Mouse (Mus musculus) brain, embryonic 18.5 days (tissue): ENCODE data around the gene Ppef2.

Experiments used
- DNase-seq: peaks from one replicate; pipeline ENCODE4 v3.0.0-alpha.2; 2012; ENCODE audit warnings: low read depth, low spot score

The Ppef2 gene

DNA sequence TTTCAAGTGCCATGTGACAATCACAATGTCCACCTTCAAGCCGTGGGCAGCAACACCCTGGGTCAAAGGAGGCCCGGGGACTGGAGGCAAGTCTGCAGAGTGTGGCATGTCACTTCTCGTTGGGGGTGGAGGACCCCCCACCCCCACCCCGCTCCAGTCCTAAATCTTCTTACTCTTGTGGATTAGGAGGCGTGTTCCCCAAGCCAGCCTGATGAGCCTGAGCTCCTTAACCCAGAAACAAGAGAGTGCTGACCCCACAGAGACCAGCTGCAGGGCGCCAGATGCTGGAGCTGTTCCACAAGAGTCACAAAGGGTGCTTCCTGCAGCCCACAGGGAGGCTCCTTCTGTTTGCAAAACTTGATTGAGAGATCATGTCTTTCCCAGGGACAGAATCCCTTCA lies at the start of gene Ppef2:
Gene Ppef2 (minus strand): TSS at position 61 of the 400 bp plus-strand sequence.
- no peak for DNase-seq

DNA sequence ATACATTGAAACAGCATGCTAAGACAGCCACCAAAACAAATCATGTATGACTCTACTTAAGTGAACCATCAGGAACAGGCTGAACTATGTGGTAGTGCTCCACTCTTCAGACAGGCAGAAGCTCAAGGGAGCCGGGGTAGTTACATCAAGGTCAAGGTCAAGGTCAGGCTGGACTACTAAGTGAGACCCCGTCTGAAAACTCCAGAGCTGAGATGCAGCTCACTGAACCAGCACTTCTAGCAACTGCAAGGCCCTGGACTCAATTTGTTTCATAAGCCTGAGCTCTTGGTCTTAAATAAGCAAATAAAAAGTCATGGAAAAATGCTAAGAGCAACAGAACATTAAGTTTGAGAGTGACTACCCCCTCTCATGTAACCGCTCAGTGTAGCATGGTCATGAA lies 48.2 kb upstream of the Ppef2 start:
- DNase-seq: no peak

DNA sequence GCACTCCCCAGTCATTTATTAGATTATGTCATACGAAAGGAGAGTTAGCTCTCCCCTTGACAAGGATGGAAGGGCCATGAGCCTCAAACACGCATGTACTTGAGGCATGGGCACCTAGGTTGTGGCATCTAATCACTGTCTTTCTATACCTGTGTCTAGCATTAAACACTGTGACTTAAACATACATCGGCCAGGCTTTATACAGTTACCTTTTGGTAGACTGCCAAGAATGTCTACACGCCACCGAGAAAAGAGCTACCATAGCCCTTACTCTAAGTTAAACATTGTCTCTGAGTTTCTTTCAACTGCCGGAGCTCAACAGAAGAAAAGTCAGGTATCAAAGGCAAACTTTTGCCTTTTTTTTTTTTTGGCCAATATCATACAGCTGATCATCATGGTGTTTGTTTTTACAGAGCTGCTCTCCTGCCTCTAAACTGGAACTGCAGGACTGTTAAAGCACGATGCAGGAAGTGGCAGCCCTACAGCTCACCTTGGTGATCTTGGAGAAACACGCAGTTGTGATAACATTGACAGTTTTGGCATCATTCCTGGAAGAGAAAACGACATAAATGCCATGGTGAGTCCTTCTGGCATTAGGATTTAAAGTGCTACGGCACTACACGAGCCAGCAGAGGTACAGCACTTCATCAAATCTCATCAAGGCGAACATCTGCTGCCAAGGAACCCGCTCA lies 46.2 kb upstream of the Ppef2 start:
- DNase-seq: no peak

DNA sequence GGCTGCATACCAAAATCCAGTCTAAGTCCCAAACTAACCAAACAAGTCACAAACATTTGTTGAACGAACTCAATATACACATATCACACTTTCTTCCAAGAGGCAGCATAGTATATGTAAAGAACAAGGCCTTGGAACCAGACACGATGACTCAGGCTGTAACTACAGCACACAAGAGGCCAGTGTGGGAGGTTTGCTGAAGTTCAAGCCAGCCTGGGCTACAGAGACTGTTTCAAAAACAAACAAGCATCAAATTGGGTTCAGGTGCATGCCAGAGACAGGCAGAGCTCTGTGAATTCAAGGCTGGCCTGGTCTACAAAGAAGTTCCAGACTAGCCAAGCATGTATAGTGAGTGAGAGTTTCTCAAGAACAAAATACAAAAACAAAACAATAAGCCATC lies 38.4 kb upstream of the Ppef2 start:
- no peak for DNase-seq

DNA sequence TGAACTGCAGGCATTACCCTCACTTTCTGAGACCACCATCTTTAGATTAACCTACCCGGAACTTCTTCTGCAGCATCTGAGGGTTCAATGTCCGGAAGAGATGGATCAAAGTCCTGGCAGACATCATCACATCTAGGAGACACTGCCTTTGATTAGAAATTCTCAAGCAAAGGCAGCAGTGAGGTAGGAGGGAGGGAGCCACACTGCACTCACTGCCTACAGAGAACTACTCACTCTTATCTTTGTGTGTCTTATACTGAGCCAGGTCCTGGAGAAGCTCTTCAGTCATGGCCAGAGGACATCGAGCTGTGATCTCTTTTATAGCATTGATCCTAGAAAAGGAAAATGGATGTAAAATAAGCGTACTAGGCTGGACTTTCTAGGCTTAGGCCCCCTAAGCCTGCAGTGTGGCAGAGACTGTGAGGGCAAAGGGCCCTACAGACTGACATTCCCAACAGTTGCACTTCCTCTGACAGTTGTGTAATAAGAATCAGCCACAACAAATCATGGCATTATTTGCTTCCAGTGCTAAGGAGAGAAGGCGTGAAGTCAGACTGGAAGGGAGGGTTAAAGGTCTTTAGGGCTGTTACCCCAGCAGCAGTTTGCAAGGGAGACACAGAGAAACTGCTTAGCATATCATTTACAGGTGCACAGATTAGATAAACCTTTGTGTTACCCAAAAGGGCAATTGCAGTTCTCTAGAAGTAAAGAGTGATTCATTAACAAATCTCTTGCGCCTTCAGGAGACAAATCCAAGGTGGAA lies 35.8 kb upstream of the Ppef2 start:
- no peak for DNase-seq

DNA sequence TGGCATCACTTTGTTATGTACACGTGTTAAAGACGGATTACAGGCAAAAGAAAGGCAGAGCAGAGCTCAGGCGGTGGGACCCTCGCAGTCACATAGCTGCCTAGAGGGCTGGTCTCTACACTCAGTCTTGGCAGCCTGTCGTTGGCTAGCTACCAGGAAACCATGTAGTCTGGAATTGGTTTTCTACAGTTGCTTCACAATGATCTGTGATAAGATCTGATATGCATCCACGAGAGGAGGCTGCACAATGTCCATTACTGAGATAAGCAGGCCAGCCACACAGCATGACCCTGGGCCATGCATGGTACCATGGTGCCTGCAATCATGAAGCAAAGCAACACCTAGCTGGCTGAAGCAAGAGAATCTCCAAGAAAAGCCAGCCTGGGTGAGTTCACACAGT lies 31.8 kb upstream of the Ppef2 start:
- DNase-seq: no peak

DNA sequence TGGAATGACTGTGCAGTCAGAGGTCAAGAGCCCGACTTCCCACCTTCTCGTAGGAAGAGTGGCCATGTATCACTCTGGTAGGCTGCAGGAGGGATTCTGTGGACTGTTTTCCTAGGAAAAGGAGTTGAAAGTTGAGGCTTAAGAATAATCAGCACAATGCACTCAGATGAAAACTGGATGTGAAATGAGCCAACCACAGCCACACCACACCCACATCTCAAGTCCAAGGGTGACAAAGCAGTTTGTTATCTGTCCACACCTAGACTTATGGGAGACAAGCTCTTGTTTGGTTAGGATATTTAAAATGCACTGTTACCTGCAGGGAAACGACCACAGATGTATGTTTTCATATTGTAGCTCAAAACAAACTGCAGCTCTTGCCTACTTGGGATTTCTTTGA lies 27.0 kb upstream of the Ppef2 start:
- no peak for DNase-seq

DNA sequence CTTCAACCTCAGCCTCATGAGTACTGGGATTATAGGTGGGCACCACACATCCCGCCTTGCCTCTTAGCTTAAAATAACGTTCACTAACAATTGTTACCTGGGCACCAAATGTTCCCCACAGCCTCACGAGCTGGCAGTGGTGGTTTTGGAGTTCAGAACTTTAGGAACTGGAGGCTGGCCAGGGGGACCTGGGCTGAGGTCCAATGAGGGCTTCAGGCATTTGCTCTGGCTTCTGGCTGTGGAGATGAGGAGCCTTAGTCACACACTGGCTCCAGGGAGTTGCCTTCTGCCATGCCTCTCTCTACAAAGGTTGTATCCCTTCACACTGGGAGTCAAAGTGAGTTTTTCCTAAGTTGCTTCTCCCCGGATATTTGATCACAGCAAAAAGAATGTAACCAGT lies 26.5 kb upstream of the Ppef2 start:
- DNase-seq: no peak

DNA sequence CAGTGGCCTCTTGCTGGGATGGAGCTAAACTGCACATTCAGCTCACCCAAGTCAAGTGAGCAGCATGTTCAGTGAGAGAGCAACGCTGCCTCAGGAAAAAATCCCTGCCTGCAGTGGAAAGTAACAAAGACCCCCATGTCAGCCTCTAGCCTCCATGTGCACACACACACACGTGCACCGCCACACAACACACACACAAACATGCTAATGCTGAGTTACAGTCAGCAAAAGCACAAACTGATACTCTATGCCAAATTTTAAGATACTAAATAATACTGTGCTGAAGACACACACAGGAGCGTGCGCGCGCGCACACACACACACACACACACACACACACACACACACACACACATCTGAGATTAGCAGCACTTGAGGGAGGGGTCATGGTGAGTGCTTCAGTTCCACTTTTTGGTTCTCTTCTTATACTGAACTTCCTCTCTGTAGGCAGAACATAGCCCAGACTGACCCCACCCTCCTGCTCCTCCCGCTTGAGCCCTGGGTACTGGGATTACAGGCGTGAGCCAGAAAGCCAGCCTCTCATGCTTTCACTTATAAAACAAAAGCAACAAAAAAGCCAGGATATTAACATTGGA lies 23.0 kb upstream of the Ppef2 start:
- no peak for DNase-seq

DNA sequence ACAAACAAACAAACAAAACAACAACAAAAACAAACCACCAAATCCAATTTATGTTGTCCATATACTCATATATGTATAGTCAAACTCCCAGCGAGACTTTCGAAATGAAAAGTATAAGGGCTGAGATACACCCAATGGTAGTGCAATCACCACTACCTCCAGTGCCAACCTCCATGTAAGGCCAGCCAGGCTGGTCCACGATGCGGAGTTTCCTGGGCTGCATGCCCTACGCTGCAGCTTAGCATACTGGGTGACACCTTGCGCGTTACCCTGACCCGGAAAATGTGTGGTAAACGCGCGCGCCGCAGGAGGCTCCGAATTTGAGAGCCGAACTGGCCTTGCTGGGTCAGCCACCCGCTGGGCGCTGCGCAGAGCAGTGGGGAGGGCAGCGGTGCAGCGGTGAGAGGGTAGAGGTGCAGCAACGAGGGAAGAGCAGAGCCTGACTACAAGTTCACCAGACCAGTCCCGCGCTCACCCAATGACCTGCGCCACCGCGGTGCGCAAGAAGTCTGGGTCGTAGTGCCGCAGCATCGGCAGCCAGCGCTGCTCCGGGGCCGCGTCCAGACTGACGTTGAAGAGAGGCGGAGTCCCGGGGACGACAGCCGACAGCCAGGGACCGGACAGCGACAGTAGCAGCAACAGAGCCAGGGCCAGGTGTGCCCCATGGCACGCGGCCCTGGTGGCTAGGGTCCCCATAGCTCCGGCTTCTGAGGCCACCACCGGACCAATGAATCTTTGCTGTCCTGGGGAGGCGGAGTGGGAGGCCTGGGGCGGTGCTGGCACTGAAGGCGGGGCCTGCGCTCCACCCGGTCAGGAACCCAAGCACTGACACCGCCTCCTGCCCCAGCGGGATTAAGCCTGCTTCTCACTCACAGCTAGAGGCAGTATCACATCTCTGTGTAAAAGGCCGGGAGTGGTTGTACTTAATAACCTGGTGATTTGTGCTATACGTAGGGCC lies 21.6 kb upstream of the Ppef2 start, which contains the start of gene Naaa:
Gene Naaa (minus strand): TSS at position 734 of the 958 bp plus-strand sequence.
- peak; percentile 16 for DNase-seq

DNA sequence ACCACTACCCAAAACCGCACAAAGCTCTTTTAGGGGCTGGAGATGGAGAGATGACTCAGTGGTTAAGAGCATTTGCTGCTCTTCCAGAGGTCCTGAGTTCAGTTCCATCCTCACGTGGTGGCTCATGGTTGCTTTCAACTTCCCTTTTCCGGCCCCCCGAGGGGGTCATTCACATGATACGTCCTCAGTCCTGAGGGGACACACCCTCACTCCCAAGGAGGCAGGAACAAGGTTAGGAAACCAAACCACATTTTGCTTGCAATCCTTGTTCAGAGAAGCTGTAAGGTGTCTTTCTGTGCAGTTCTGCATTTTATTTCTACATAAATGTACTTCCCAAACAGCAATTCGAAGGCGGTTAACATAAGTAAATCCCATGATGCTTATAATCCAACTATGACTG lies 14.4 kb upstream of the Ppef2 start:
- no peak for DNase-seq

DNA sequence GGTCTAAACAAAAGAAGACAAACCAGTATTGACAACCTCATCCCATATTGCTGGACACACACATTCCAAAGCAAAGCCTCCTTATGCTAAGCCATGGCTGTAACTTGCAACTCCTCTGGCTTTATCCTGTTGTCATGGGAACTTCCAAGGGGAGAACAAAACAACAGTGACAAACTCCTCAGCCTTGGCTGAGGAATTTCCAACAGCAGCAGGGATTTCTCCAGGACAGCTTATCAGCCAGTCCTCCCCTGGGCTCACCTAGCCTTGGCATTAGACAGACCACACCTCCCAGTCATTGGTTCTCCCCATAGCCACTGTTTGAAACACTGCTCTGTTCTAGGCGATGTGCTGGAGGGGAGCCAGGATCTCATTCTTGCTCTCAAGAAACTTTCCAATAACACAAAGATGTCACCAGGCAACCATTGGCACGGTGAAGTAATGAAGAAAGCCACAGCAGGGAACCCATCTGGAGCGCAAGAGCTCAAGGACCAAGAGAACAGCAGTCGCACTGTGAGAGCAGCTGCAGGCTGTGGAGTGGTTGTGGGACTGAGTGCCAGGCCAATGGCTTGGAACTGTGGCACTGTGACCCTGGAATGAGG lies 7.8 kb upstream of the Ppef2 start:
- peak; percentile 73 for DNase-seq

DNA sequence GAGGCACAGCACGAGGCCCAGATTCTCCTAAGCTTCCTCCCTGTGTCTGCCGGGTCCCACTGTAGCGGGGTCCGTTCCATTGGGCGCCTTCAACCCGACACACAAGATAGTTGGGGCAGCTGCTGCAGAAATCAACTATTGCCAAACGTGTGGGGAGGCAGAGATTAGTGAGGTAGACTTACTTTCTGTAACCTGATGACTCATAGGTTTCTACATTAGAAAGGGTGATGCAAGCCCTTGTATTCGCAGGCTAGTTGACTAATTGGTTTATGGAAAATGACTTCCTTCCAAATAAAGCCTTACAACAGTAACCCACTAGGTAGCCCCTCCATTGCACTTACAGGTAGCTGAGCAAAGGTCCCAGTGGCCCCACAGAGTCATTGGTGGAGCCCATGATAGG lies 6.6 kb upstream of the Ppef2 start:
- DNase-seq: no peak

DNA sequence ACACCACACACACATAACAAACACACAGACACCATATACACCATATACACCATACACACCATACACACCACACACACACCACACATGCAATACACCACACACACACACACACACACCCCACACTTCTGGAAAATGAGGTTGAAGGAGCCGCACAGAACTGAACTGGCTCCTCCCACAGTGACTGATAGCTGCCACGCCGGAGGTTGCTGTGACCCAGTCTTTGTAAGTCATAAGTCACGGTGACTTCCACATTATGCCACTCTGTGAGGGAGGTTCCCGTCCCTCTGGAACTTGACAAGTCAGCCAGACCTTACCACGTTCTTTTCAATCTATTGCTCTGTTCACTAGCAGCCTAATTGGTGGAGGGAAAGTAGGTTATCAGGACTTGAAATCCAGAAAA lies 1.6 kb downstream of the Ppef2 start:
- no peak for DNase-seq

DNA sequence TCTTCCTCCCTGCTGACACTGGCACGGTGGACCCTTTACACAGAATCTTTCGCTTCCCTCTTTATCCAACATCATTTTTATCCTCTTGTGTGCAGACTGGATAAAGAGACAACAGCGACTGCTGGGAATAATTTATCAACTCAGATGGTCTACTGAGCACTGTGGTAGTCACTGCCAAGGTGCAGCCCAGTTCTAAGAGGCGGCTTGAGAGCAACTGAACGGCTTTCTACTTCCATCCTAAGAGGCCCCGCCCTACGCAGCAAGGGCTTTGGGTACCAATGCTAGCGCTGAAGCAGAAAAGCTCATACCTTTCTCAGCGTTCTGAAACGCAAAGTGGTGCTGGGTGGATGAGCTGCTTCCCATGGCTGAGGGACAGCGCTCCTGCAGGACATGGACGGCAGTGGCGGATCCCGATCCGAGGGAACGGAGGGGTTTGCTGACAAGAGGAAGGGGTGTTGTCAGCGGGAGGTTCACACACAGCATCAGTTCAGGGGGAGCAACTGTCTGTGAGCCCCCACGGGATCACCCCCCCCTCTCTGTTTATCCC lies 3.2 kb downstream of the Ppef2 start:
- no peak for DNase-seq

DNA sequence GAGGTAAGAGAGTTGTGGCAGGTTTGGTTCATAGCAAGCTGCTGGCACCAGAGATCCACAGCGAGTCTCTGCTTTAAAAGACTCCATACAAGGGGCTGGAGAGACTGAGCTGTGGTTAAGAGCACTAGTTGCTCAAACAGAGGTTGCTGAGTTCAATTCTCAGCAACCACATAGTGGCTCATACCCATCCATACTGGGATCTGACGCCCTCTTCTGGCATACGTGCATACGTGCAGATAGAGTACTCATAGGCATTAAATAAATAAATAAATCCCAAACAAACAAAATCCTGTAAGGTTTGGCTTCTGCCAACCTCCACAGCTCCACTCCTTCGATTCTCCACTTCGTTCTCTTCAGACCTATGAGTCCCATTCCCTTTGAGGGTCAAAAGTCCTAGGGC lies 4.0 kb downstream of the Ppef2 start:
- DNase-seq: no peak

DNA sequence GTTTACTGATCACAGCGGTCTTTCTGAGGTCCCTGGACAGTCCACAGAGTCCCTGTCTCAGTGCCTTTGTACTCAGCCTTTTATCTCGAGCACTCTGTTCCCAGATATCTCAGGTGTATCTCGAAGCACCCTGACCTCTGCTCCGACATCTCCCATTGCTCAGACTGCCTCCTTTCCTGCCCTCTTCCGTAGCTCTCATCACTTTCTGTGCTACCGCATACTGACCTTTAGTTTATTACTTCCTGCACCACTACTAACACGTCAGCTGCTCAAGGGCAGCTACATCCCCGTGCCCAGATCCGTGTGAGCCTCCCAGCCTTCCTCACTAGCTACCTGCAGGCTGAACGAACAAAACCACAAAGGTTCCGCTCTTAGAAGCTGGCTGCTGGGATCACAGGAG lies 7.5 kb downstream of the Ppef2 start:
- DNase-seq: no peak

DNA sequence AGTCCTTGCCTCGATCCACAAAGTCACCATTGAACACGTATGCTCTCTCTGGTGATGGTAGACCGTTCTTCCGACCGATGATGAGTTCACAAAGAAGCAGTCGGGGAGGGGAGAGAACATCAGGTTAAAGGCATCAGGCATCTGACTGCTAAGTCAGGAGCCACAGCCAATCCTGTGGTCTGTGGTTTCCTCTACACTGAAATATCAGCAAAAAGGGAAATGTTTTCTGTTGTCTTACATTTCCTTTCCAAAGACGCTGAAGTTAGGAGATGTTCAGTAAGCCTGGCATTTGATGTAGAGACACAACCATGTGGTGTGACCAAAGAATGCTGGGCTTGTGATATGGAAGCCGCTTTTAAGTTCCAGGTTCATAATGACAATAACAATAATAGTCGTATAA lies 10.6 kb downstream of the Ppef2 start:
- no peak for DNase-seq

DNA sequence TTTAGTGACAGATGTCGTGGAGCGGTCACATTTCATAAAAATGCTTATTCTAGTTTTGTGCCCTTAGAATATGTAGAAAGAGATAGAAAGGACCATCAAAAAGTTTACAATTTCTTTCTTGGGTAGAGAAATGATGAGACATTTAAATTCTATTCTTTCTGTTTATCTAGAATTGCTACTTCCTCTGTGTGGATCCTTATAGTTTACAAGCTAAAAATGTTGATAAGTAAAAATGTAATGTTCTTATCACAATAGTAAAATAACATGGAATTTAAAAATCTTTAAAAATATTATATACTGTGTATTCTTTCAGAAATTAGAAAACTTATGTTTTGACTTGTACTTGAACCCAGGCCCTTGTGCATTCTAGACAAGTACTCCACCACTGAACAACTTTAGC lies 11.2 kb downstream of the Ppef2 start:
- DNase-seq: no peak

DNA sequence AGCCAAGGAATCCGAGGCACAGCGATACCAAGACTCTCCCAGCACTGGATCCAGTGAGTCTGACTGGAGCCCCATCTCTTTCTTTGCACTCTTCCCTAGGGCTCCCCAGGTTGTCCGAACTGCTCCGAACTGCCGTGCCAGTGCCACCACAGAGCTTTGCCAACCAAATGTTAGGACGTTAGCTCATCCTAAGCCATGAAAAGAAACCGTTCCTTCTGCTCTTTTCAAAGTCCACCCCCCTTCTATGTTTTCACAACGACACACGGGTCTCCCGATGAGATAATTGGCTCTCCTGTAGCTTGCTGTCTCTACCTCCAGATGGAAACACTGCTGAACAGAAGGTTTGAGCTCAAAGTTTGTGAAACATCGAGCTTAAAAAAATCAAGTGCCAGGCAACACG lies 15.3 kb downstream of the Ppef2 start:
- no peak for DNase-seq
